Mouse (Mus musculus) embryonic facial prominence, embryonic 14.5 days (tissue): ENCODE data around the gene Slc25a53. TPM values are rescaled to one million over a fixed set of nuclear protein-coding genes. Genes with fewer than 3 reads are reported as not detected.
"Not testable (repeated sequence)": the region's sequence is repeated elsewhere in the genome, so short reads cannot be mapped to it uniquely, and the experiment has no call there.

Experiments used
- ATAC-seq: fragments of 200-750 bp; cut with Nextera tagmentation; 2 replicates; pipeline ENCODE4 v1.8.0; 2017; ENCODE audit warnings: low read depth, moderate number of reproducible peaks, moderate TSS enrichment
- DNase-seq: peaks from one replicate; pipeline ENCODE4 v3.0.0-alpha.2; 2015; ENCODE audit warnings: low spot score
- H3K27ac ChIP-seq: fragments of 300-500 bp; sonication (generic); replicated peaks from 2 replicates; pipeline ENCODE4 v1.5.1; 2014; ENCODE audit warnings: low read depth, mild to moderate bottlenecking, low read length, moderate library complexity
- H3K27me3 ChIP-seq: fragments of 300-500 bp; sonication (generic); replicated peaks from 2 replicates; pipeline ENCODE4 v1.6.1; 2014; ENCODE audit warnings: low read length; ENCODE audit not compliant: control insufficient read depth, insufficient read depth
- H3K36me3 ChIP-seq: fragments of 300-500 bp; sonication (generic); 2 replicates; pipeline ENCODE4 v1.6.1; 2014; ENCODE audit warnings: low read length, mixed read lengths; ENCODE audit not compliant: control insufficient read depth, insufficient read depth
- H3K4me1 ChIP-seq: fragments of 300-500 bp; sonication (generic); 2 replicates; pipeline ENCODE4 v1.6.1; 2014; ENCODE audit warnings: antibody characterized with exemption, low read length; ENCODE audit not compliant: control insufficient read depth, insufficient read depth
- H3K4me2 ChIP-seq: fragments of 300-500 bp; sonication (generic); 2 replicates; pipeline ENCODE4 v1.6.1; 2014; ENCODE audit warnings: low read depth, mild to moderate bottlenecking, low read length, moderate library complexity, mixed read lengths
- H3K4me3 ChIP-seq: fragments of 300-500 bp; sonication (generic); 2 replicates; pipeline ENCODE4 v1.5.1; 2014; ENCODE audit warnings: low read depth, mild to moderate bottlenecking, low read length
- H3K9ac ChIP-seq: fragments of 300-500 bp; sonication (generic); 2 replicates; pipeline ENCODE4 v1.6.1; 2014; ENCODE audit warnings: low read depth, mild to moderate bottlenecking, low read length, moderate library complexity, mixed read lengths
- H3K9me3 ChIP-seq: fragments of 300-500 bp; sonication (generic); 2 replicates; pipeline ENCODE4 v1.6.1; 2016; ENCODE audit warnings: low read length; ENCODE audit not compliant: control insufficient read depth
- WGBS: fragments of 180-500 bp; shearing (Covaris S2); extraction: QIAGEN DNeasy Blood & Tissue Kit; methylation state at CpG from one replicate; pipeline ENCODE4 v1.1.7; 2014; 5-methylcytosine and 5-hydroxymethylcytosine counted together
- polyA plus RNA-seq: library from polyadenylated mRNA; unstranded; fragments of >200 nt; fragmentation: Nextera tagmentation; extraction: Ambion mirVana; gene quantifications from 2 replicates; pipeline ENCODE4 v1.2.1, GENCODE M21; 2014

Slc25a53 gene
- polyA plus RNA-seq, 1 experiment from 2014 or later, result 9.8 TPM

DNA sequence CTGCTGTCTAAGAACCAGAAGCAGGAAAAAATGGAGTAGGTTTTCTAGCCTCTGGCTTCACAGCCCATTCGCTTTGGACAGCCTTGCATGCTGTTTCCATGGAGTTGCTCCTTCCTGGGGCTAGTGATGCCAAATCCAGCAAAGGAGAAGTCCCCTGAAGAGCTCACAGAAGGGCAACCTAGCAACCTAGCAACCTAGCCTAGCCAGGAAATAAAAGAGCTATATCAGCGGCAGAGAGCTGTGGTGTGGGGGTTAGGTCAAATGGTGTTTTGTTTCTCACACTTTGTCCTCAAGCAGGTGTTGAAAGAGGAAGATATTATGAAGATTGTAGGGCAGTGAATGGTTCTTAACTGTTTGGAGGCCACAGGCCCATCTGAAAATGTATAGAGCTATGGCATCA is 46.8 kb downstream of the Slc25a53 start:
- DNase-seq, result no peak
- H3K27ac ChIP-seq, result no peak overlapping the region
- H3K4me2 ChIP-seq, result no peak overlapping the region
- H3K36me3 ChIP-seq, result no peaks in the 10 kb centered on the region
- H3K9me3 ChIP-seq, result no peaks in the 10 kb centered on the region
- WGBS, result 66% methylated on average over 2 of the region's 2 CpGs
- no peak overlapping the region for H3K4me3 ChIP-seq
- no peak for ATAC-seq
- no peaks in the 10 kb centered on the region for H3K4me1 ChIP-seq
- H3K9ac ChIP-seq, result no peak overlapping the region
- H3K27me3 ChIP-seq, result peaks cover 9% of the 10 kb centered on the region

DNA sequence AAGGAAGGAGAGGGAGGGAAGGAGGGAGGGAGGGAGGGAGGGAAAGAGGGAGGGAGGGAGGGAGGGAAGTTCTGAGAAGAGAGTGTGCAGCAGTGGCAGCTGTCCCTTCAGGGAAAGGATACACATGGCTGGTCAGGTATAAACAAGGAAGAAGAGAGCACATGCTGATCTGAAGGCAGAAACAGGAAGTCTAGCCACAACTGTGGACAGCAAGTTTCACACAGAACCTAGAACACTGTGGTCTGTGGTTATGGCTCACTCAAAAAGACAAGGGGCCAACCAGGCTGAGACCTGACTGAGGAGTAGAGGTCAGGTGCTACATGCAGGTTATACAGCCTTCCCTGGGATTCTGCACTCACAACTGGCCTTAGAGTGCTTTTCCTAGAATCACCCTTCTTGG is 52.1 kb downstream of the Slc25a53 start:
- H3K4me1 ChIP-seq, result no peaks in the 10 kb centered on the region
- H3K9me3 ChIP-seq, result no peaks in the 10 kb centered on the region
- no peak overlapping the region for H3K9ac ChIP-seq
- H3K4me3 ChIP-seq, result no peak overlapping the region
- H3K36me3 ChIP-seq, result no peaks in the 10 kb centered on the region
- no peak overlapping the region for H3K4me2 ChIP-seq
- ATAC-seq (no peak), DNase-seq (no peak)
- no peaks in the 10 kb centered on the region for H3K27me3 ChIP-seq
- H3K27ac ChIP-seq, result no peak overlapping the region

DNA sequence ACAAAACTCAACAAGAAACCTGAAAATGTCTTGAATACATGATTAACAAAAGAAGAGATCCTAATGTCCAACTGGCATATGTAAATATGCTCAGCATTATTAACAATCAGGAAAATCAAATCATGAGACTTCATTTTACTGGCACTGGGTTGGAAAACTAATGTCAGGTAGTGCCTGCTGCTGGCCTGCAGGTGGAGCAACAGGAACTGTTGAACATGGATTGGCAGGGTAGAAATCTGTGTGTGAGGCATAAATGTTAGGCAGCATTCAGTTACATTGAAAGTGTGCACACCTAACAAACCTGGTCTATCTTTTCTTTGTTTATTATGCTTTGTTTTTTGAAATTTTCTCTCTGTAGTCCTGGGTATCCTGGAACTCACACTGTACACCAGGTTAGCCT is 59.5 kb downstream of the Slc25a53 start:
- ATAC-seq (no peak), DNase-seq (no peak)
- H3K4me1 ChIP-seq, result no peaks in the 10 kb centered on the region
- H3K27me3 ChIP-seq, result no peaks in the 10 kb centered on the region
- H3K36me3 ChIP-seq, result no peaks in the 10 kb centered on the region
- H3K9me3 ChIP-seq, result no peaks in the 10 kb centered on the region
- H3K9ac ChIP-seq, result no peak overlapping the region
- H3K27ac ChIP-seq, result no peak overlapping the region
- H3K4me3 ChIP-seq, result no peak overlapping the region
- no peak overlapping the region for H3K4me2 ChIP-seq

DNA sequence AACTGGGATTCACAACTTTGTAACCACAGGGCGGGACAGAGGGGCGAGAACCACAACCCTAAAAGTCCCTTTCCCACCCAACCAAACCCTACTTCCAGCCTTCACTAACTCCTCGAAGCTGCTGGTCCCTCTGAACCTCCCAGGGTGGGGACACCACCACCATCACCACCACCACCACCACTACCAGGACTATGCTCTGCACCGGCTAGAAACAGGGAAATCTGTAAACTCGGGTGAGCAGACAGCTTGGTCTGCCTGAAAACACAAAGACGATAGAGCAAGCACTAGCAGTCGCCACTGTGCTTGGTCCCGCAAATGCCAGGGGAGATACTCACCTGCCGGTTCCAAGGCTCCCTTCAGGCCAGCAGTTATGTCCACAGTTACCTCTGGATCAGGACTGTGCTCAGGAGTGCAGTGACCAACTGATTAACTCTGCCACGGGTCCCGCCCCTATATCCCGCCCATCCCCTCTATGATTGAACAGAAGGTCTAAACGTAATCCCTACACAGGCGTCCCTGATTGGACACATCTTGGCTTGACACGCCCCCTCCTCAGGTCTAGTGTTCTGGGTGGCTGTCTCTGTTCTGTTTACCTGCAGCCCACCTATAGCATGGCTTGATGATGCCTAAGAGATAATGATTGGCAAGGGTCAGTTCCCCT is 61.5 kb downstream of the Slc25a53 start, which contains the start of the genes Tmsb15l and Tmsb15b1:
TSS of gene Tmsb15l (minus strand) at position 446 of the 661 bp plus-strand sequence.
TSS of gene Tmsb15b1 (minus strand) at position 451 of the 661 bp plus-strand sequence.
- WGBS, result 29% methylated on average over 10 of the region's 15 CpGs
- no peaks in the 10 kb centered on the region for H3K36me3 ChIP-seq
- H3K4me3 ChIP-seq, result peak within 1 kb of the TSS; percentile 41

DNA sequence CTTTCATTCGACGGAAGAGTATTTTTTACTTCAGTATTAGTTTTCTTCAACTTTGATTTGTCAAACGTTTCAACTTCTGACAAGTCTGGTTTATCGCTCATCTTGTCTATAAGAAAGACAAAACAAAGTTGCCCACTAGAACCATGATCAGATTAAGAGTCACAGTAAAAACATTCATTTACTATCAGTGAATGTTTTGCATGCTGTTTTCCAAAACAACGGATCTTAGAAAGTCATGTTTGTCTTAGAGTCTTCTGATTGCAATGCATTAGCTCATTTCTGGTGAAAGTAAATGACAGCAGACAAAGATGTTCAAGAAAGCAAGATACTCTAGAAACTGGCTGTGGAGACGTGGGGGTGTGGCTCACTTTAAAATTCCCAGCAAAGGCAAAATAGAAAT is 62.7 kb downstream of the Slc25a53 start, which contains the start of gene Tmsb15b2:
TSS of gene Tmsb15b2 (minus strand) at position 101 of the 400 bp plus-strand sequence.
- DNase-seq, H3K27ac ChIP-seq, ATAC-seq, H3K4me1 ChIP-seq, H3K9me3 ChIP-seq, H3K27me3 ChIP-seq, H3K36me3 ChIP-seq: not testable (repeated sequence)
- 83% methylated on average over 6 of the region's 6 CpGs for WGBS
- Histone ChIP-seq H3K4me2 (peak within 1 kb of the TSS; percentile 56), H3K9ac (peak within 1 kb of the TSS; percentile 53), H3K4me3 (peak within 1 kb of the TSS; percentile 41)

More for the DNA sequence above, 61.5 kb downstream of the Slc25a53 start, which contains the start of the genes Tmsb15l and Tmsb15b1:
- no peaks in the 10 kb centered on the region for H3K9me3 ChIP-seq
- peak within 1 kb of the TSS; percentile 56 for H3K4me2 ChIP-seq
- no peaks in the 10 kb centered on the region for H3K27me3 ChIP-seq
- H3K4me1 ChIP-seq, result no peaks in the 10 kb centered on the region
- peak within 1 kb of the TSS; percentile 53 for H3K9ac ChIP-seq
- peak; percentile 93 for DNase-seq
- H3K27ac ChIP-seq, result no peak within 1 kb of the TSS; the same call in 1 of the 2 replicates
- peak; percentile 100 for ATAC-seq

DNA sequence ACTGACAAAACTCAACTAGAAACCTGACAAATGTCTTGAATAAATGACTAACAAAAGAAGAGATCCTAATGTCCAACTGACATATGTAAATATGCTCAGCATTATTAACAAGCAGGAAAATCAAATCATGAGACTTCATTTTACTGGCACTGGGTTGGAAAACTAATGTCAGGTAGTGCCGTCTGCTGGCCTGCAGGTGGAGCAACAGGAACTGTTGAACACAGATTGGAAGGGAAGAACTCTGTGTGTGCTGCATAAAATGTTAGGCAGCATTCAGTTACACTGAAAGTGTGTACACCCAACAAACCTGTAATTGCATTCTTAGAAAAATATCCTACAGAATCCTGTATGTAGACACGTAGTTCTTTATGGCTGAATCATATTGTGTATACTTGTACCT is 78.4 kb downstream of the Slc25a53 start:
- no peak overlapping the region for H3K4me2 ChIP-seq
- 27% methylated on average over 2 of the region's 2 CpGs for WGBS
- no peak overlapping the region for H3K9ac ChIP-seq
- no peak overlapping the region for H3K4me3 ChIP-seq
- no peaks in the 10 kb centered on the region for H3K4me1 ChIP-seq
- H3K27ac ChIP-seq, result no peak overlapping the region
- ATAC-seq (no peak), DNase-seq (peak; percentile 7)
- no peaks in the 10 kb centered on the region for H3K27me3 ChIP-seq
- no peaks in the 10 kb centered on the region for H3K9me3 ChIP-seq
- H3K36me3 ChIP-seq, result no peaks in the 10 kb centered on the region

DNA sequence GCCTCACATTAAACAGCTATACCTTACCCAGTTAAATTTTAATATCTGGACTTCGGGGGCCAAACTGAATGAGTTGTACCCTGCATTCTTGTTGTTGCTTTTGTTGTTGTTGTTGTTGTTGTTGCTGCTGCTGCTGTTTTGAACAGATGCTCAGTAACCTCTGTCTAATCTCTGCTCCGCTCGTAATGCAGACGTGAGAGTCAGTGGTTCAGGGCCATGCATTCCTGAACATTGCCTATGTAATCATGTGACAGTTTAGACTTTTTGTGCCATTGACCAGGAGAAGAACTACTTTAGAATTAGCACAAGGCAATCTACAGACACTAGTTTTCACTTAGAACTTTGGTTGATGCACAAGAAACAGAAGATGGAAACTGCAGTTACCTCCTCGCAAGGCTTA is 79.8 kb downstream of the Slc25a53 start:
- not testable (repeated sequence) for H3K36me3 ChIP-seq, H3K27ac ChIP-seq, H3K27me3 ChIP-seq, ATAC-seq, H3K4me1 ChIP-seq, H3K9me3 ChIP-seq, H3K9ac ChIP-seq
- peak overlapping the region; percentile 38 for H3K4me3 ChIP-seq
- H3K4me2 ChIP-seq, result peak overlapping the region; percentile 49
- peak; percentile 0 for DNase-seq
- WGBS, result 58% methylated on average over 5 of the region's 5 CpGs

DNA sequence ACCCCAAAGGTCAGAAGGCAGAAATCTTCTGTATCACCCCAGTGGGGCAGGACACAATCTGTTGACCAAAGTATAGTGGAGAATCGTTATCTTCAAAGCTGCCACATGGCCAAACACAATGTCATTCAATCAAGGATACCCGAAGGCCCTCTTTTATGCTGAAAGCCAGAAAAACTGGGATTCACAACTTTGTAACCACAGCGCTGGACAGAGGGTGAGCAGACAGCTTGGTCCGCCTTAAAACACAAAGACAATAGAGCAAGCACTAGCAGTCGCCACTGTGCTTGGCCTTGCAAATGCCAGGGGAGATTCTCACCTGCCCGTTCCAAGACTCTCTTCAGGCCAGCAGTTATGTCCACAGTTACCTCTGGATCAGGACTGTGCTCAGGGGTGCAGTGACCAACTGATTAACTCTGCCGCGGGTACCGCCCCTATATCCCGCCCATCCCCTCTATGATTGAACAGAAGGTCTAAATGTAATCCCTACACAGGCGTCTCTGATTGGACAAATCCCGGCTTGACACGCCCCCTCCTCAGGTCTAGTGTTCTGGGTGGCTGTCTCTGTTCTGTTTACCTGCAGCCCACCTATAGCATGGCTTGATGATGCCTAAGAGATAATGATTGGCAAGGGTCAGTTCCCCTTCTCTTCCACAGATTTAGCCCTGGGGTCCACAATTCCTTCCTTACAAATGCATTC is 80.4 kb downstream of the Slc25a53 start:
- Histone ChIP-seq H3K4me2 (peak overlapping the region; percentile 49), H3K9ac (peak overlapping the region; percentile 45; the same call in 1 of the 2 replicates), H3K4me3 (peak overlapping the region; percentile 38)
- not testable (repeated sequence) for H3K4me1 ChIP-seq, H3K27ac ChIP-seq, H3K36me3 ChIP-seq, H3K9me3 ChIP-seq, H3K27me3 ChIP-seq
- DNase-seq (peak; percentile 81), ATAC-seq (peak; percentile 100)
- 38% methylated on average over 13 of the region's 13 CpGs for WGBS
